Mouse (Mus musculus): Measurements from ENCODE around the gene Gramd1b.

The Gramd1b gene

DNA sequence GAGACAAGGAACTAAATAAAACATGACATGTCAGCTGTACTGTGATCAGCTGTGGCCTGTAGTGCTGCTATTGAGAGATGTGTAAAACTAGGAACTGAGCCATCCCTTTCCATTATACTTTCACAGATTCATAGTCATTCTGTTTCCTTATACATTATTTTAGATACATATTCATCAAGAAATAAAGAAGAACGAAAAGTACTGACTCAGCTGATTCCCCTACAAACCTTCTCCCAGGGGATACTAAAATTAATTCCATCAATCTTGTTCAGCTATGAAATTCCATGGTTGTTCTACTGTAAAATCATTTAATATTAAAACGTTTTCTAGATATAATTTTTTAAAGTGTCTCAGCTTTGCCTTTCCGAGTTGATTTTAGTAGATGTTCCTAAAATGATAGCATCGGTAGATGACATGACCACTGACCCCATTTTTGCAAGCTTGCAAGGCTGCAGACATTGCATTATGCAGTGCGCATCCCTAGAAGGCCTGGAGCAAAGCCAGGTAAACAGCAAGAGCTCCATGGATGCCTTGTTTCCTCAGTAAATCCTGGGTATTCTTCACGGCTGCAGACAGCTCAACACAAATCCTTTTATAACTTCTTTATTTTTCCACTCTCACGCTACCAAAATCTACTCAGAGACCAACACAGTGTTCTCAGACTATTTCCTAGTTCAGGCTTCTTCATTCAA lies 285.1 kb downstream of the Gramd1b start:
- DNase-seq: no peak

DNA sequence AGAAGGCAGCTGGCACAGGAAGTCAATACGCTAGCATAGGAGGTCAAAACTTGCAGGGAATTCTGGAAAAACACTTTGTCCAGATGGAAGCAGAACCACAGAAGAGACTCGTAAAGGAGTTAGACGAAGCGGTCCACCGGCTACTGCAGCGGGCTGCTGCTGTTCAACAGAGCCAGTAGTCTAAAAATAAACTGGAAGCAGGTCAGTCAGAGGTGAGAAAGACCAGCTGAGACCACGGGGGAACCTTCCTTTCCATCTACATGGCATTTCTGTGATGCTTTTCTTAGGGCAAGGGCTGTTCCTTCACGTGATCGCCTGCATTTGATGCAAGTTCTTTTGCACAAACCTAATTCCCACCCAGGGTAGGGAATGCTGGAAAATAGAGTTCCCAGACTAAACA lies 285.7 kb downstream of the Gramd1b start:
- no peak for DNase-seq

Measured in lung, adult 18-20 months (tissue).